Mouse (Mus musculus): ENCODE measurements around the gene L1cam. TPM values are rescaled to one million over a fixed set of nuclear protein-coding genes. Genes with fewer than 3 reads are reported as not detected.

L1cam gene
- total and polyA plus RNA-seq, 3 experiments = 0.23 to 0.49 (median 0.30) TPM

DNA sequence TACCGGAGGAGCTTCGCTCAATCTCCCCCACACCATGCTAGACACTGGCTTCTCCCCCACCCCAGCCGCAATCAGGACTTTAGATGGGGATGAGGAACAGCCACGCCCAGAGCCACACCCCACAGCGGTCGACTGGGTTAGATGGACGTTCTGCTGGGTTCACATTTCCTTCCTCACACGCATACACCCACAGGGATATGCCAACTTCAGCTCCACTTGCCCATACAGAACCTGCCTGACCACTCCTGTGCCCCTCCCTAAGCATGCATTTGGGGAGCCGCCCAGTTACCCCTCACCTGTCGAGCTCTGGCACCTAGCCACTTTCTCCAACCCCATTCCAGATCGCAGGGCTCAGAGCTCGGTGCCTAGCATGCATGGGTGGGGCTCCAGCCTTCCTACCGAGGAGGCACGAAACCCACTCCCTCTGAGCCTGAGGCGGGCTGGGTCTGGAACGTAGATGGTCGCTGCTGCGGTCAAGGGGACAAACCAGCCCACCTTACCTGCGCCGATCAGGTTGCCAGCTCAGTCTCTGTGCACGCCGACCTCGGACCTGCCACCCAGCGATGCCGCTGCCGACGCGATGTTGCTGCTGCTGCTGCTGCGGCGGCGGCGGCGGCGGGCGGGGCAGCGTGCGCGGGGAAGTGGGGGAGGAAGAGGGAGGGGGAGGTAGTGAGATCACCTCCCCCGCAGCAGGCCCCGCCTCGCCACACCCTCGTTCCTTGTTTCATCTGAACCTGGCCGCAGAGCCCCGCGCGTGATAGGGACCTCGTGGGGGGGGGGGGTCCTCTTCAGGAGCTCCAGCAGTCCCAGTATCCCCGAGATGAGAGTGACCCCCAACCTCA lies 15.5 kb downstream of the L1cam start:
- peaks cover 0 to 8% of the 10 kb centered on the region in 2 experiments; a peak in 2 of 4 replicates for H3K4me1 ChIP-seq (ENCODE audit: control insufficient read depth in 1 of 2, insufficient read depth in 2 of 2)
- H3K4me3 ChIP-seq (replicated peaks in 1 of 3; ENCODE audit: low read depth in 2 of 3, low read length in 2 of 3, poor library complexity in 1 of 3) = peak overlapping the region in 1 of 3 experiments; percentile 57
- no peak overlapping the region for H3K27ac ChIP-seq (ENCODE audit: insufficient read depth, low read depth)
- DNase-seq (ENCODE audit: extremely low read depth) = no peak
- no peaks in the 10 kb centered on the region for H3K27me3 ChIP-seq (replicated peaks)
- no peaks in the 10 kb centered on the region for H3K36me3 ChIP-seq (replicated peaks in 1 of 2; ENCODE audit: control insufficient read depth in 1 of 2, insufficient read depth in 1 of 2, low read length in 1 of 2)
- TF ChIP-seq HCFC1 (IDR thresholded peaks at IDR 0.05; ENCODE audit: low read depth, low read length) = no peak
- no peak for TF ChIP-seq TCF12 (IDR thresholded peaks at IDR 0.05; ENCODE audit: low read depth, low read length)
- no peak for TF ChIP-seq POLR2AphosphoS2 (IDR thresholded peaks at IDR 0.05; ENCODE audit: low read depth, low read length)
- no peak for TF ChIP-seq MAZ (IDR thresholded peaks at IDR 0.05; ENCODE audit: low read depth, low read length)
- no peak for TF ChIP-seq JUND (conservative IDR thresholded peaks at IDR 0.05; ENCODE audit: low read depth, low read length)
- TF ChIP-seq SIN3A (IDR thresholded peaks at IDR 0.05; ENCODE audit: low read length) = no peak
- no peak overlapping the region for H3K9ac ChIP-seq (ENCODE audit: insufficient read depth, low read depth)
- dilution Hi-C loops (cut with MboI; ENCODE audit: extremely low pct_ligation_motif_present, extremely low pct_unique_long_range_greater_than_20kb, low sequenced_read_pairs) = no loop called here
- no peaks in the 10 kb centered on the region for H3K9me3 ChIP-seq (replicated peaks; ENCODE audit: low read length)
- H3K79me2 ChIP-seq (replicated peaks; ENCODE audit: control insufficient read depth, extremely low read depth, insufficient read depth, poor library complexity, severe bottlenecking) = no peaks in the 10 kb centered on the region
- in situ Hi-C loops (cut with MboI; ENCODE audit: low pct_ligation_motif_present, low pct_unique_long_range_greater_than_20kb, low sequenced_read_pairs) = no loop called here
- H3K4me2 ChIP-seq (ENCODE audit: insufficient read depth, low read depth, poor library complexity, severe bottlenecking) = peak overlapping the region; percentile 73; the same call in 1 of the 2 replicates

- no peak for DNase-seq (ENCODE audit: extremely low read depth)
Measured at GRCm38 (mm10) chrX:73877014-73877413, 18.9 kb downstream of the L1cam start.

GRCm38 (mm10) chrX:73875881-73876280 lies 20.0 kb downstream of the L1cam start:
- Histone ChIP-seq H3K27me3 (replicated peaks) (no peaks in the 10 kb centered on the region), H3K36me3 (replicated peaks in 1 of 2; ENCODE audit: control insufficient read depth in 1 of 2, insufficient read depth in 1 of 2, low read length in 1 of 2) (no peaks in the 10 kb centered on the region), H3K4me1 (ENCODE audit: control insufficient read depth in 1 of 2, insufficient read depth in 2 of 2) (peaks cover 4 to 8% of the 10 kb centered on the region in 2 experiments; a peak in 3 of 4 replicates), H3K27ac (ENCODE audit: insufficient read depth, low read depth) (no peak overlapping the region), H3K9me3 (replicated peaks; ENCODE audit: low read length) (no peaks in the 10 kb centered on the region), H3K79me2 (replicated peaks; ENCODE audit: control insufficient read depth, extremely low read depth, insufficient read depth, poor library complexity, severe bottlenecking) (no peaks in the 10 kb centered on the region), H3K4me2 (ENCODE audit: insufficient read depth, low read depth, poor library complexity, severe bottlenecking) (no peak overlapping the region), H3K9ac (ENCODE audit: insufficient read depth, low read depth) (no peak overlapping the region), H3K4me3 (replicated peaks in 1 of 3; ENCODE audit: low read depth in 2 of 3, low read length in 2 of 3, poor library complexity in 1 of 3) (no peak overlapping the region)
- DNase-seq (ENCODE audit: extremely low read depth) = no peak
- TF ChIP-seq JUN (IDR thresholded peaks at IDR 0.05; ENCODE audit: insufficient read depth, low read depth, low read length) (no peak), NELFE (IDR thresholded peaks at IDR 0.05; ENCODE audit: low read depth, low read length) (no peak)
- in situ Hi-C loops (cut with MboI; ENCODE audit: low pct_ligation_motif_present, low pct_unique_long_range_greater_than_20kb, low sequenced_read_pairs) (no loop called here), dilution Hi-C loops (cut with MboI; ENCODE audit: extremely low pct_ligation_motif_present, extremely low pct_unique_long_range_greater_than_20kb, low sequenced_read_pairs) (no loop called here)

More at GRCm38 (mm10) chrX:73877014-73877413, 18.9 kb downstream of the L1cam start:
- Histone ChIP-seq H3K4me3 (replicated peaks in 1 of 3; ENCODE audit: low read depth in 2 of 3, low read length in 2 of 3, poor library complexity in 1 of 3) (no peak overlapping the region), H3K27me3 (replicated peaks) (no peaks in the 10 kb centered on the region), H3K27ac (ENCODE audit: insufficient read depth, low read depth) (no peak overlapping the region), H3K9me3 (replicated peaks; ENCODE audit: low read length) (no peaks in the 10 kb centered on the region), H3K4me1 (ENCODE audit: control insufficient read depth in 1 of 2, insufficient read depth in 2 of 2) (peaks cover 4 to 8% of the 10 kb centered on the region in 2 experiments; a peak in 3 of 4 replicates), H3K79me2 (replicated peaks; ENCODE audit: control insufficient read depth, extremely low read depth, insufficient read depth, poor library complexity, severe bottlenecking) (no peaks in the 10 kb centered on the region), H3K4me2 (ENCODE audit: insufficient read depth, low read depth, poor library complexity, severe bottlenecking) (no peak overlapping the region), H3K36me3 (replicated peaks in 1 of 2; ENCODE audit: control insufficient read depth in 1 of 2, insufficient read depth in 1 of 2, low read length in 1 of 2) (no peaks in the 10 kb centered on the region), H3K9ac (ENCODE audit: insufficient read depth, low read depth) (no peak overlapping the region)
- dilution Hi-C loops (cut with MboI; ENCODE audit: extremely low pct_ligation_motif_present, extremely low pct_unique_long_range_greater_than_20kb, low sequenced_read_pairs) = no loop called here
- in situ Hi-C loops (cut with MboI; ENCODE audit: low pct_ligation_motif_present, low pct_unique_long_range_greater_than_20kb, low sequenced_read_pairs) = no loop called here
- TF ChIP-seq MEF2A (IDR thresholded peaks at IDR 0.05; ENCODE audit: borderline replicate concordance, low read depth, low read length) (no peak), MAZ (IDR thresholded peaks at IDR 0.05; ENCODE audit: low read depth, low read length) (no peak), RAD21 (IDR thresholded peaks at IDR 0.05; ENCODE audit: low read depth, low read length) (no peak), CHD2 (IDR thresholded peaks at IDR 0.05; ENCODE audit: low read length) (no peak), RCOR1 (conservative IDR thresholded peaks at IDR 0.05; ENCODE audit: low read depth, low read length) (no peak), GABPA (IDR thresholded peaks at IDR 0.05; ENCODE audit: insufficient replicate concordance, low read depth, low read length) (no peak), CHD1 (IDR thresholded peaks at IDR 0.05; ENCODE audit: low read depth, low read length) (no peak), TBP (conservative IDR thresholded peaks at IDR 0.05; ENCODE audit: low read depth, low read length) (no peak), ETS1 (conservative IDR thresholded peaks at IDR 0.05; ENCODE audit: low read depth, low read length) (no peak), IRF4 (IDR thresholded peaks at IDR 0.05; ENCODE audit: low read depth, low read length) (no peak), MYC (IDR thresholded peaks at IDR 0.05; ENCODE audit: low read depth, low read length) (no peak), ELF1 (IDR thresholded peaks at IDR 0.05; ENCODE audit: low read depth, low read length) (no peak), SMC3 (IDR thresholded peaks at IDR 0.05; ENCODE audit: low read depth, low read length) (no peak)

All from CH12.LX (cell line).